Mouse (Mus musculus): ENCODE data around the gene Tmc5.

- TF ChIP-seq CTCF (conservative IDR thresholded peaks at IDR 0.05; ENCODE audit: insufficient read depth, insufficient read length, low read depth, low read length): no peak
- TF ChIP-seq POLR2A (IDR thresholded peaks at IDR 0.05; ENCODE audit: low read depth, low read length): no peak
Observed at GRCm38 (mm10) chr7:118689088-118689487, 92.0 kb downstream of the Tmc5 start.

Measured in kidney, adult 2 months (tissue).